Mouse (Mus musculus) midbrain, postnatal 0 days (tissue): ENCODE results near the gene Gm21981. TPM values are rescaled to one million over a fixed set of nuclear protein-coding genes. Genes with fewer than 3 reads are reported as not detected.
"Not testable (repeated sequence)": the region's sequence is repeated elsewhere in the genome, so short reads cannot be mapped to it uniquely, and the experiment has no call there.

ENCODE experiments used
- ATAC-seq: fragments of 200-750 bp; cut with Nextera tagmentation; 2 replicates; pipeline ENCODE4 v1.8.0; 2017; ENCODE audit warnings: moderate number of reproducible peaks, mild to moderate bottlenecking, moderate TSS enrichment, moderate library complexity; ENCODE audit not compliant: low FRiP score
- DNase-seq: peaks from one replicate; pipeline ENCODE4 v3.0.0-alpha.2; 2015; ENCODE audit warnings: low spot score
- H3K27ac ChIP-seq: fragments of 300-500 bp; sonication (generic); 2 replicates; pipeline ENCODE4 v1.5.1; 2014; ENCODE audit warnings: low read depth, mild to moderate bottlenecking, low read length, mixed read lengths
- H3K27me3 ChIP-seq: fragments of 300-500 bp; sonication (generic); 2 replicates; pipeline ENCODE4 v1.6.1; 2014; ENCODE audit warnings: low read length, control low read depth, mixed read lengths; ENCODE audit not compliant: insufficient read depth
- H3K36me3 ChIP-seq: fragments of 300-500 bp; sonication (generic); 2 replicates; pipeline ENCODE4 v1.6.1; 2014; ENCODE audit warnings: low read length, control low read depth, mixed read lengths; ENCODE audit not compliant: insufficient read depth
- H3K4me1 ChIP-seq: fragments of 300-500 bp; sonication (generic); 2 replicates; pipeline ENCODE4 v1.6.1; 2014; ENCODE audit warnings: mild to moderate bottlenecking, control low read depth, antibody characterized with exemption, low read length, mixed read lengths; ENCODE audit not compliant: insufficient read depth
- H3K4me2 ChIP-seq: fragments of 300-500 bp; sonication (generic); 2 replicates; pipeline ENCODE4 v1.6.1; 2014; ENCODE audit warnings: low read depth, mild to moderate bottlenecking, low read length, mixed read lengths; ENCODE audit not compliant: poor library complexity, severe bottlenecking
- H3K4me3 ChIP-seq: fragments of 300-500 bp; sonication (generic); 2 replicates; pipeline ENCODE4 v1.5.1; 2014; ENCODE audit warnings: low read depth, mild to moderate bottlenecking, low read length, moderate library complexity
- H3K9ac ChIP-seq: fragments of 300-500 bp; sonication (generic); replicated peaks from 2 replicates; pipeline ENCODE4 v1.6.1; 2014; ENCODE audit warnings: mild to moderate bottlenecking, low read length, moderate library complexity, mixed read lengths; ENCODE audit not compliant: poor library complexity, severe bottlenecking
- H3K9me3 ChIP-seq: fragments of 300-500 bp; sonication (generic); 2 replicates; pipeline ENCODE4 v1.6.1; 2016; ENCODE audit warnings: low read length, control low read depth
- CTCF ChIP-seq: IDR thresholded peaks from 2 replicates; pipeline ENCODE4 v1.5.1; 2016; ENCODE audit warnings: antibody characterized with exemption, mild to moderate bottlenecking
- whole genome bisulfite sequencing: fragments of 180-500 bp; shearing (Covaris S2); extraction: QIAGEN DNeasy Blood & Tissue Kit; methylation state at CpG from one replicate; pipeline ENCODE4 v1.1.7; 2014; 5-methylcytosine and 5-hydroxymethylcytosine counted together
- polyA plus RNA-seq: library from polyadenylated mRNA; unstranded; fragments of >200 nt; fragmentation: Nextera tagmentation; extraction: Ambion mirVana; gene quantifications from 2 replicates; pipeline ENCODE4 v1.2.1, GENCODE M21; 2015
- total RNA-seq: library from RNA; depleted of rRNA; stranded (reverse); fragments of >200 nt; gene quantifications from 2 replicates; pipeline ENCODE4 v1.2.3, GENCODE M21; 2014

Gm21981 gene
- total and polyA plus RNA-seq, 2 experiments from 2014 or later: 0.56 to 5.8 TPM

DNA sequence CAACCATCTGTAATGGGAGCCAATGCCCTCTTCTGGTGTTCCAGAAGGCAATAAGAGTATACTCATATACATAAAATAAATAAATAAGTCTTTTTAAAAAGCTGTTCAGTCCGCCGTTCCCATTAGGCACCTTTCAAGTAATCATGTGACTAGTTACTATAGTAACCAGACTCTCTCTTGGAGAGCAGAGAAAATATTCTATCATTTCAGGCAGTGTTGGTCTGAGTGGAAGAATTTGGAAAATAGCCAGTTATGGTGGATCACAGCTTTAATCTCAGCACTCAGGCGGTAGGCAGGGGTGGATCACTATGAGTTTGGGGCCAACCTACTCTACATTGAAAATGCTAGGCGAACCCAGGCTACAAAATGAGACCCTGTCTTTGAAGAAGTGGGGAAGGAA is 25.1 kb downstream of the Gm21981 start:
- Histone ChIP-seq H3K27me3 (no peaks in the 10 kb centered on the region), H3K36me3 (peaks cover 6% of the 10 kb centered on the region), H3K9ac (no peak overlapping the region), H3K9me3 (no peaks in the 10 kb centered on the region), H3K4me1 (peaks cover 4% of the 10 kb centered on the region; the same call in 1 of the 2 replicates), H3K4me3 (no peak overlapping the region), H3K4me2 (no peak overlapping the region), H3K27ac (no peak overlapping the region)
- TF ChIP-seq CTCF: no peak
- DNase-seq: peak; percentile 34
- no peak for ATAC-seq
- 35% methylated on average over 4 of the region's 4 CpGs for WGBS

DNA sequence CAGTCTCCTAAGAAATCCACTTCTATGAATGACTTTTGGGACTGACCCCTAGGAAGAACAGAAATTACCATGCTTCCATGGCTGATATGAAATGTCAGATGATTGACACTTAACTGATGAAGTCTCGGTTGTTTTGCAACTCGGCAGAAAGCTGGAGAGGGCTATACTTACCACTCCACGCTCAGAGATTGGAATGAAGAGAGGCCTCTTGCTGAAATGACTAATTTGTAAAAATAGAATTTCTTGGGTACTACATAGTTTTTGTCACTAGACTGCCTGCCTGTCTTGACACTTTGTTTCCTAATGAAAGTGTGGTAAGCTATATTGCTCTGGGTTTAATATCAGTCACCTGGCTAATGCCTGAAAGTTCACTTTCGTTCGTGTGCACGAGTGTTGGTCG is 29.8 kb downstream of the Gm21981 start:
- H3K9me3 ChIP-seq: no peaks in the 10 kb centered on the region
- peaks cover 3% of the 10 kb centered on the region; the same call in 1 of the 2 replicates for H3K4me1 ChIP-seq
- H3K27me3 ChIP-seq: no peaks in the 10 kb centered on the region
- no peaks in the 10 kb centered on the region for H3K36me3 ChIP-seq
- ATAC-seq (no peak), DNase-seq (no peak)
- H3K4me3 ChIP-seq: no peak overlapping the region
- TF ChIP-seq CTCF: no peak
- H3K4me2 ChIP-seq: no peak overlapping the region
- WGBS: 91% methylated on average over 7 of the region's 7 CpGs
- no peak overlapping the region for H3K9ac ChIP-seq
- H3K27ac ChIP-seq: no peak overlapping the region

DNA sequence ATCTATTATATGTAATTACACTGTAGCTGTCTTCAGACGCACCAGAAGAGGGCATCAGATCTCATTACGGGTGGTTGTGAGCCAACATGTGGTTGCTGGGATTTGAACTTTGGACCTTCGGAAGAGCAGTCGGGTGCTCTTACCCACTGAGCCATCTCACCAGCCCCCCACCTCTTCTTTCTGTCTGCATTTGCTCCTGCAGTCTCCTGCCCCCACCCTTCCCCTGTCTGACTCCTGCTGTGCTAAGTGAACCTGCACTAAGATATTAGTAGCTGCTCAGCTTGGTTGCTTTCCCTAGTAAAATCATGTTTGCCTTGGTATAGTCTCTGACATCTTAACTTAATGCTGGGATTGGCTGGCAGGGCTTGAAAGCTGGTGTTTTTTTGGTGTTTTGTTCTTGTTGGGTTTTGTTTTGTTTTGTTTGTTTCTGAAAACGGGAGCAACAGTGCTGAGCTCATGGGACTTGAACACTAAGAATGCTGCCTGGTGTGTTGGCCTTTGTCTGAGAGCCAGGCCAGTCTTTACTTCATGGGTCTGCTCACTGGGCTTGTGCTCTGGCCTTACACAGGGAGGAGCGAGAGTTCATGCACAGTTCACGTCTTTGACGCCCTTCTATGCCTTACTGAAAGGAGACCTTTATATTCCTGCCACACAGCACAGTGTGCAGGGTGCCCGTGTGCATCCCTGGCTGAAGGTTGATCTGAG is 31.1 kb downstream of the Gm21981 start:
- no peaks in the 10 kb centered on the region for H3K36me3 ChIP-seq
- DNase-seq: no peak
- H3K9ac ChIP-seq: no peak overlapping the region
- no peak overlapping the region for H3K4me3 ChIP-seq
- no peak for ATAC-seq
- H3K4me2 ChIP-seq: no peak overlapping the region
- no peak for TF ChIP-seq CTCF
- H3K4me1 ChIP-seq: no peaks in the 10 kb centered on the region
- no peaks in the 10 kb centered on the region for H3K27me3 ChIP-seq
- no peaks in the 10 kb centered on the region for H3K9me3 ChIP-seq
- no peak overlapping the region for H3K27ac ChIP-seq
- WGBS: 39% methylated on average over 9 of the region's 9 CpGs

DNA sequence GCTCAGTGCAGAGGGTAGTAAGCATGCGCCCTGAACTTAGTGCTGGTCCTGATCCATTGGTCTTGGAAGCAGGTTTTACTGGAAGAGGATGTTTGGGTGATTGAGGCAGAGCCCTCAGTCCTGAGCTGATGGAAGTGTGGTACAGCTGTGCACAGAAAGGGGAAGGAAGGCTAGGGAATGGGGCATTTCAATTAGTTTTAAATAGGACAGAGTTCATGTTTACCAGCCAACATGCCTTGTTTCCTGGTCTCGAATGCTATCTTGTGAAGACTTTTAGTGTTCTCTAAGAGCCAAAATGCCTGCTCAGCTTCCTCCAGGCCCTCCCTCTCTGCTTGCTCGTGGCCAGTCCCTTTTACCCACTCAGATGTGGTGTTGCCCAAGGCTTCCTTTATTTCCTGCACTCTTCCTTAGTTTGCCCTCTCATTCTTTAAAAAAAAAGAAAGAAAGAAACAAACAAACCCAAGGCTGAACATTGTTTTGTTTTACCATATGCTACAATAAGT is 35.5 kb downstream of the Gm21981 start:
- WGBS: 90% methylated on average over 3 of the region's 3 CpGs
- no peak for TF ChIP-seq CTCF
- H3K27ac ChIP-seq: no peak overlapping the region
- DNase-seq (no peak), ATAC-seq (no peak)
- H3K4me3 ChIP-seq: no peak overlapping the region
- no peak overlapping the region for H3K9ac ChIP-seq
- H3K4me1 ChIP-seq: no peaks in the 10 kb centered on the region
- H3K9me3 ChIP-seq: no peaks in the 10 kb centered on the region
- no peak overlapping the region for H3K4me2 ChIP-seq
- peaks cover 7% of the 10 kb centered on the region; the same call in 1 of the 2 replicates for H3K36me3 ChIP-seq
- H3K27me3 ChIP-seq: no peaks in the 10 kb centered on the region

DNA sequence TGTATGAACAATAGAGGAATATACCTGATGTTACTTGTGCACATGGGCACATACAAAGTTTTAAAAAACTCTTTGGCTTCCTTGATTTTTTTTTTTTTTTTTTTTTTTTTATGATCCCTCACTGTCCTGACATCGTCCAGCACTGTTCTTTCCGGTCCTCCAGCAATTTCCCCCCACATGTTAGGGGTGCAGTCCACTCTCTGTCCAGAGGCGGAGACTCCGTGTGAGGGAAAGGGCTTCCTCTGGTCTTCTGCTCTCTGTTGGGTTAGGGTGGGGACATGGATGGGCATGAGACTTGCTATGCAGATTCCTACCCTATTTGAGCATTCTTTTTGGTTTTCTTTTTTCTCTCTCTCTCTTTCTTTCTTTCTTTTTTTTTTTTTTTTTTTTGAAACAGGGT is 36.4 kb downstream of the Gm21981 start:
- DNase-seq: no peak
- TF ChIP-seq CTCF: no peak
- H3K4me3 ChIP-seq: no peak overlapping the region
- H3K4me2 ChIP-seq: no peak overlapping the region
- no peaks in the 10 kb centered on the region for H3K9me3 ChIP-seq
- H3K36me3 ChIP-seq: peaks cover 11% of the 10 kb centered on the region
- WGBS: 79% methylated on average over 4 of the region's 4 CpGs
- no peak overlapping the region for H3K9ac ChIP-seq
- no peaks in the 10 kb centered on the region for H3K4me1 ChIP-seq
- no peak overlapping the region for H3K27ac ChIP-seq
- no peak for ATAC-seq
- no peaks in the 10 kb centered on the region for H3K27me3 ChIP-seq

DNA sequence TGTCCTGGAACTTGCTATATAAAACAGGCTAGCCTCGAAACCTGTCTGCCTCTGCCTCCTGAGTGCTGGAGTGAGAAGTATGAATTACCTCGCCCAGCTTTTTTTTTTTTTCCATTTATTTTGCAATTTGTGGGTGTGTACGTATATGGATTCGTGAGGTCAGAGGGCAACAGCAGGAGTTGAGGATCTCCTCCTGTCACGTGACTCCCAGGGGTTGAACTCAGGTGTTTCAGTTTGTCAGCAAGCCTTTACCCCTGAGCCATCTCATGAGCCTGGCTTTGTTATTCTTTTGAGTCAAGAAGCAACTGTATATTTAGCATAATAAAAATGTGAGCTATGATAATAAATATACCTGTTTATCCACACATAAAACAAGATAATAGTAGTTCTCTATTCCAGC is 38.6 kb downstream of the Gm21981 start:
- no peaks in the 10 kb centered on the region for H3K9me3 ChIP-seq
- ATAC-seq (no peak), DNase-seq (no peak)
- H3K36me3 ChIP-seq: peaks cover 11% of the 10 kb centered on the region
- no peaks in the 10 kb centered on the region for H3K4me1 ChIP-seq
- no peak overlapping the region for H3K4me3 ChIP-seq
- no peak overlapping the region for H3K27ac ChIP-seq
- TF ChIP-seq CTCF: no peak
- 84% methylated on average over 5 of the region's 5 CpGs for WGBS
- H3K27me3 ChIP-seq: no peaks in the 10 kb centered on the region
- no peak overlapping the region for H3K4me2 ChIP-seq
- H3K9ac ChIP-seq: no peak overlapping the region

DNA sequence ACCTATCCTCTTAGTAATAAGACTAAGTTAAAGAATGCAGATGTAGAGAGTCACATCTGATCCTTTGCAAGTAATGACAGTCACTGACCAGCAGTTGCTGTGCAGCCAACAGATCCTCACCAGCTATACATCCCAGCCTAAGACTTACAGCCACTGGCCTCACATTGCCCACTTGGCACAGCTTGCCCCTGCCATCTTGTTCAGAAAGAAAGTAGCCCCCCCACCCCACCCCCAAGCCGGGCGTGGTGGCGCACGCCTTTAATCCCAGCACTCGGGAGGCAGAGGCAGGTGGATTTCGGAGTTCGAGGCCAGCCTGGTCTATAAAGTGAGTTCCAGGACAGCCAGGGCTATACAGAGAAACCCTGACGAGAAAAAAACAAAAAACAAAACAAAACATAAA is 39.9 kb downstream of the Gm21981 start:
- H3K4me3 ChIP-seq, H3K9ac ChIP-seq, H3K27me3 ChIP-seq, H3K9me3 ChIP-seq, H3K4me2 ChIP-seq, H3K27ac ChIP-seq, H3K4me1 ChIP-seq, DNase-seq, ATAC-seq: not testable (repeated sequence)
- 96% methylated on average over 8 of the region's 8 CpGs for WGBS
- peaks cover 11% of the 10 kb centered on the region for H3K36me3 ChIP-seq
